ENCODE assay signal across 9 mouse cellular contexts in the genomic region with DNA sequence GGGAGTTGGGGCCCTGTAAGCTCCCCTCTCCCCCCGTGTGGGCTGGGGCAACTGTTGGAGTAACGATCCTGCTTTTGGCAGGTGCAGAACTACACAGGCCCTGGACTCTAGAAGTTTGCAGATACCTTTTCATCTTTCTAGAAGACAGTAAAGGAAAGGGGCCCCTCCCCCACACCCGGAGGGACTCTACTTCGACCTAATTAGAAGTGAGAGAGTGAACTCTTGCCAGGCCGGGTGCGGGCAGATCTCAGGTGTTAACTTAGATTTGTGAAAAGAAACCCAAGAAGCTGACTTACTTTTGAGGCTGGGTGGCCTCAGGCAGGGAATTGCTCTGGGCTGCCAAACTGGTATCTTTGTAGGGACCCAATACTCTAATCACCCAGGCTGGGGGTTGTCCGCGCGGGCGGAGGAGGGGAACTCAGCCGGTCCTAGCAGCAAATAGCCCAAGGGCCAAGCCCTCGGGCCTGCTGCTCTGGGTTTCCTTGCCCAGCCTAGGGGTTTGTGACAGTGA. TPM values are rescaled to one million over a fixed set of nuclear protein-coding genes. Genes with fewer than 3 reads are reported as not detected.
DNase-seq lines count a peak whose midpoint lies in the region; ATAC-seq and TF ChIP-seq lines count a peak whose summit lies in the region.
"Had no signal": no experiment of that assay in that cellular context is flagged by ENCODE, and none has a peak within 500 bp of the region (broad histone marks: within the 10 kb centered on the region; RNA-seq: fewer than 3 reads in every experiment).

No protein-coding gene starts in this region.

- no peak for DNase-seq in heart, embryonic 10.5 days (ENCODE audit: low spot score)
- DNase-seq in heart, postnatal 25 days (ENCODE audit: low spot score) = no peak
- peak; percentile 32 for DNase-seq in cerebellum, adult 11-12 months
- DNase-seq in forebrain, embryonic 14.5 days (ENCODE audit: low spot score) = peak; percentile 54
- peak; percentile 82 for DNase-seq in kidney, adult 2 months
- DNase-seq in stomach, postnatal 0 days (ENCODE audit: low spot score) = no peak

- peak overlapping the region; percentile 98 for H3K4me3 ChIP-seq in heart, embryonic 10.5 days
- H3K4me3 ChIP-seq in forebrain, embryonic 14.5 days (ENCODE audit: low read depth, low read length) = peak overlapping the region; percentile 83
- H3K4me3 ChIP-seq in kidney, adult 2 months (ENCODE audit: insufficient read depth, low read depth, low read length) = peak overlapping the region; percentile 66
- H3K4me3 ChIP-seq in lung, embryonic 16.5 days (ENCODE audit: low read length) = peak overlapping the region; percentile 76
- peak overlapping the region; percentile 77 for H3K4me3 ChIP-seq in stomach, postnatal 0 days (ENCODE audit: low read depth, low read length)

- peak overlapping the region; percentile 62 for H3K4me2 ChIP-seq in forebrain, embryonic 14.5 days (ENCODE audit: low read length)
- H3K4me2 ChIP-seq in lung, embryonic 16.5 days (ENCODE audit: low read depth, low read length) = peak overlapping the region; percentile 83
- peak overlapping the region; percentile 95 for H3K4me2 ChIP-seq in stomach, postnatal 0 days (replicated peaks; ENCODE audit: low read depth)

- no peak for TF ChIP-seq EP300 in stomach, postnatal 0 days (optimal IDR thresholded peaks at IDR 0.05)

- intact Hi-C loops in heart, postnatal 25 days (cut with DNase I) = loop anchor here (5.0 kb wide), 1 partner anchor 70 kb away; no protein-coding TSS in a partner anchor

- peaks cover 30% of the 10 kb centered on the region for H3K36me3 ChIP-seq in heart, embryonic 10.5 days
- H3K36me3 ChIP-seq in forebrain, embryonic 14.5 days (ENCODE audit: control insufficient read depth, insufficient read depth, low read length) = peaks cover 18% of the 10 kb centered on the region
- H3K36me3 ChIP-seq in kidney, adult 2 months (ENCODE audit: control insufficient read depth, insufficient read depth, low read length) = no peaks in the 10 kb centered on the region
- H3K36me3 ChIP-seq in lung, embryonic 16.5 days (ENCODE audit: control insufficient read depth, insufficient read depth, low read length) = peaks cover 6% of the 10 kb centered on the region
- no peaks in the 10 kb centered on the region for H3K36me3 ChIP-seq in stomach, postnatal 0 days (ENCODE audit: control insufficient read depth, insufficient read depth, low read length)
- H3K36me3 ChIP-seq: G1E had no signal

- TF ChIP-seq CTCF in kidney, adult 2 months (conservative IDR thresholded peaks at IDR 0.05; ENCODE audit: insufficient read depth, insufficient read length, low read depth, low read length) = no peak
- TF ChIP-seq CTCF in stomach, postnatal 0 days (IDR thresholded peaks at IDR 0.05; ENCODE audit: low read depth) = no peak

- WGBS in heart, embryonic 10.5 days = under 1% methylated on average over 12 of the region's 12 CpGs
- WGBS in forebrain, embryonic 14.5 days = under 1% methylated on average over 12 of the region's 12 CpGs
- 18% methylated on average over 12 of the region's 12 CpGs for WGBS in kidney, adult 2 months
- WGBS in lung, embryonic 16.5 days = 3% methylated on average over 12 of the region's 12 CpGs
- 4% methylated on average over 12 of the region's 12 CpGs for WGBS in stomach, postnatal 0 days

- H3K4me1 ChIP-seq in heart, embryonic 10.5 days = peaks cover 62% of the 10 kb centered on the region
- peaks cover 39% of the 10 kb centered on the region for H3K4me1 ChIP-seq in forebrain, embryonic 14.5 days (ENCODE audit: control insufficient read depth, insufficient read depth, low read length)
- peaks cover 14% of the 10 kb centered on the region for H3K4me1 ChIP-seq in kidney, adult 2 months (ENCODE audit: control insufficient read depth, insufficient read depth, low read length)
- peaks cover 26% of the 10 kb centered on the region for H3K4me1 ChIP-seq in lung, embryonic 16.5 days (replicated peaks; ENCODE audit: control insufficient read depth, insufficient read depth, low read length)
- 0 out of 2 replicates have a peak, but pooled peaks cover 3% of the 10 kb centered on the region for H3K4me1 ChIP-seq in stomach, postnatal 0 days (replicated peaks; ENCODE audit: control insufficient read depth, insufficient read depth)

- no peak; the same call in 1 of the 2 replicates for ATAC-seq in forebrain, embryonic 14.5 days
- no peak for ATAC-seq in lung, embryonic 16.5 days (ENCODE audit: low read depth)
- peak; percentile 0; the same call in 1 of the 2 replicates for ATAC-seq in stomach, postnatal 0 days (ENCODE audit: low FRiP score, low TSS enrichment)
- ATAC-seq in activated CD4-positive, CD25-positive, alpha-beta regulatory T cell, adult 4 months = no peak

- peak overlapping the region; percentile 91 for H3K9ac ChIP-seq in forebrain, embryonic 14.5 days (ENCODE audit: low read length)
- peak overlapping the region; percentile 90 for H3K9ac ChIP-seq in lung, embryonic 16.5 days (ENCODE audit: low read length)
- peak overlapping the region; percentile 79 for H3K9ac ChIP-seq in stomach, postnatal 0 days (ENCODE audit: low read length)

- H3K27ac ChIP-seq in heart, embryonic 10.5 days = peak overlapping the region; percentile 98
- peak overlapping the region; percentile 98 for H3K27ac ChIP-seq in forebrain, embryonic 14.5 days (ENCODE audit: low read depth, low read length)
- peak overlapping the region; percentile 21; the same call in 1 of the 2 replicates for H3K27ac ChIP-seq in kidney, adult 2 months (ENCODE audit: insufficient read depth, low read depth, low read length)
- peak overlapping the region; percentile 98 for H3K27ac ChIP-seq in lung, embryonic 16.5 days (ENCODE audit: low read length)
- H3K27ac ChIP-seq in stomach, postnatal 0 days (replicated peaks) = peak overlapping the region; percentile 83; the same call in 1 of the 2 replicates

- TF ChIP-seq POLR2A in kidney, adult 2 months (IDR thresholded peaks at IDR 0.05; ENCODE audit: low read depth, low read length) = no peak

- H3K9me3 ChIP-seq in heart, embryonic 10.5 days = no peaks in the 10 kb centered on the region
- H3K9me3 ChIP-seq in forebrain, embryonic 14.5 days (replicated peaks; ENCODE audit: control insufficient read depth, low read length) = no peaks in the 10 kb centered on the region
- no peaks in the 10 kb centered on the region; the same call in 1 of the 2 replicates for H3K9me3 ChIP-seq in lung, embryonic 16.5 days (ENCODE audit: control insufficient read depth, low read length)
- no peaks in the 10 kb centered on the region for H3K9me3 ChIP-seq in stomach, postnatal 0 days (ENCODE audit: control insufficient read depth, low read length)

- no peaks in the 10 kb centered on the region for H3K27me3 ChIP-seq in heart, embryonic 10.5 days (ENCODE audit: insufficient read depth, poor library complexity, severe bottlenecking)
- no peaks in the 10 kb centered on the region for H3K27me3 ChIP-seq in forebrain, embryonic 14.5 days (replicated peaks; ENCODE audit: control insufficient read depth, insufficient read depth, low read length)
- H3K27me3 ChIP-seq in kidney, adult 2 months (replicated peaks; ENCODE audit: control insufficient read depth, insufficient read depth, low read length) = no peaks in the 10 kb centered on the region
- H3K27me3 ChIP-seq in lung, embryonic 16.5 days (ENCODE audit: control insufficient read depth, insufficient read depth, low read depth, low read length) = no peaks in the 10 kb centered on the region
- H3K27me3 ChIP-seq in stomach, postnatal 0 days (ENCODE audit: control insufficient read depth, insufficient read depth, low read length) = no peaks in the 10 kb centered on the region; the same call in 1 of the 2 replicates

RNA-seq across cellular contexts. Expression of gene Hunk, which starts 1.4 kb away (rescaled TPM):
- polyA plus RNA-seq in heart, embryonic 10.5 days (2016; fragmentation: Nextera tagmentation; extraction: Ambion mirVana) = 20.0 and 22.8 TPM in 2 replicates
- total RNA-seq in heart, postnatal 25 days (2021) = 1 to 10 TPM in 1 of 2 experiments, under 1 TPM in 1; 0.50 to 1.1 TPM
- polyA plus RNA-seq in forebrain, embryonic 14.5 days (2014; fragmentation: Nextera tagmentation; extraction: Ambion mirVana) = 10.6 and 10.7 TPM in 2 replicates
- polyA plus RNA-seq in kidney, adult 2 months (2012; rRNA removed) = 2.1 and 2.3 TPM in 2 replicates
- 16.2 and 16.5 TPM in 2 replicates for polyA plus RNA-seq in lung, embryonic 16.5 days (2015; fragmentation: Nextera tagmentation; extraction: Ambion mirVana)
- polyA plus RNA-seq in stomach, postnatal 0 days (2015; fragmentation: Nextera tagmentation; extraction: Ambion mirVana) = 1.8 and 1.9 TPM in 2 replicates
- polyA plus RNA-seq in activated CD4-positive, CD25-positive, alpha-beta regulatory T cell, adult 4 months (2017; shearing (Covaris generic)) = under 1 TPM in 1 of 2 experiments, not detected in 1; 0.13 TPM
- polyA plus RNA-seq: G1E had no signal

Comparison
In these comparisons a context has a peak if more than half of its experiments do, and no peak if none do; other contexts are left out.
1. DNase-seq: peak in cerebellum, adult 11-12 months (single experiment), forebrain, embryonic 14.5 days (single experiment) and kidney, adult 2 months (single experiment); none in heart, embryonic 10.5 days (single experiment), heart, postnatal 25 days (single experiment) and stomach, postnatal 0 days (single experiment).
2. H3K27ac ChIP-seq: peak in every context shown above with its lines; median percentile 98 in heart, embryonic 10.5 days; 98 in forebrain, embryonic 14.5 days; 98 in lung, embryonic 16.5 days; 83 in stomach, postnatal 0 days; 21 in kidney, adult 2 months.
3. Peak in every context shown above with its lines, with median percentiles within 50 percentile points of each other: H3K4me3 ChIP-seq, H3K4me2 ChIP-seq and H3K9ac ChIP-seq.